In genomic region chr15:63500453-63500852, GRCm38 (mm10) we compare ENCODE assay signal across 14 mouse cellular contexts.
DNase-seq lines count a peak whose midpoint lies in the region; ATAC-seq and TF ChIP-seq lines count a peak whose summit lies in the region.
"Had no signal": no experiment of that assay in that cellular context is flagged by ENCODE, and none has a peak within 500 bp of the region (broad histone marks: within the 10 kb centered on the region; RNA-seq: fewer than 3 reads in every experiment).

No protein-coding gene starts in this region.

- no peaks in the 10 kb centered on the region for H3K27me3 ChIP-seq in kidney, embryonic 16.5 days (ENCODE audit: insufficient read depth, low read length)
- H3K27me3 ChIP-seq in liver, postnatal 0 days (ENCODE audit: insufficient read depth, low read length), result no peaks in the 10 kb centered on the region
- H3K27me3 ChIP-seq in intestine, embryonic 16.5 days (replicated peaks; ENCODE audit: control insufficient read depth, insufficient read depth, low read length), result no peaks in the 10 kb centered on the region
- H3K27me3 ChIP-seq: limb, embryonic 13.5 days; midbrain, embryonic 13.5 days had no signal

- H3K9me3 ChIP-seq in kidney, embryonic 16.5 days (ENCODE audit: low read length), result no peaks in the 10 kb centered on the region
- H3K9me3 ChIP-seq in liver, postnatal 0 days (ENCODE audit: low read length), result no peaks in the 10 kb centered on the region
- H3K9me3 ChIP-seq in intestine, embryonic 16.5 days (ENCODE audit: control insufficient read depth, low read length), result no peaks in the 10 kb centered on the region
- H3K9me3 ChIP-seq: limb, embryonic 13.5 days; midbrain, embryonic 13.5 days had no signal

- 33% methylated on average over 1 of the region's 1 CpGs for WGBS in kidney, embryonic 16.5 days
- WGBS in liver, postnatal 0 days (ENCODE audit: insufficient replicate concordance), result 30% methylated on average over 1 of the region's 1 CpGs
- 79% methylated on average over 1 of the region's 1 CpGs for WGBS in intestine, embryonic 16.5 days

- TF ChIP-seq CTCF in liver, postnatal 0 days (IDR thresholded peaks at IDR 0.05; ENCODE audit: low read depth), result no peak

- peak; percentile 54; the same call in 1 of the 2 replicates for ATAC-seq in kidney, embryonic 16.5 days (ENCODE audit: low FRiP score, low TSS enrichment)
- ATAC-seq in liver, postnatal 0 days, result peak; percentile 65
- no peak for ATAC-seq in erythroblast, adult 5-6 weeks (replicated peaks; ENCODE audit: low FRiP score, poor library complexity, severe bottlenecking)
- ATAC-seq in intestine, embryonic 16.5 days, result no peak
- ATAC-seq: midbrain, embryonic 13.5 days had no signal

- H3K27ac ChIP-seq in kidney, embryonic 16.5 days (ENCODE audit: low read length), result no peak overlapping the region
- no peak overlapping the region; the same call in 1 of the 2 replicates for H3K27ac ChIP-seq in liver, postnatal 0 days (ENCODE audit: low read depth)
- H3K27ac ChIP-seq in intestine, embryonic 16.5 days (ENCODE audit: low read length), result no peak overlapping the region
- H3K27ac ChIP-seq: limb, embryonic 13.5 days; midbrain, embryonic 13.5 days had no signal

- no peaks in the 10 kb centered on the region for H3K36me3 ChIP-seq in kidney, embryonic 16.5 days (ENCODE audit: insufficient read depth, low read length)
- no peaks in the 10 kb centered on the region for H3K36me3 ChIP-seq in liver, postnatal 0 days (replicated peaks; ENCODE audit: insufficient read depth, low read length)
- H3K36me3 ChIP-seq in intestine, embryonic 16.5 days (ENCODE audit: control insufficient read depth, insufficient read depth, low read length), result no peaks in the 10 kb centered on the region
- H3K36me3 ChIP-seq: limb, embryonic 13.5 days; midbrain, embryonic 13.5 days had no signal

- no peak overlapping the region for H3K4me2 ChIP-seq in kidney, embryonic 16.5 days (replicated peaks; ENCODE audit: low read depth, low read length)
- no peak overlapping the region for H3K4me2 ChIP-seq in liver, postnatal 0 days (ENCODE audit: low read depth, low read length)
- H3K4me2 ChIP-seq in intestine, embryonic 16.5 days (ENCODE audit: low read depth, low read length), result no peak overlapping the region
- H3K4me2 ChIP-seq: limb, embryonic 13.5 days; midbrain, embryonic 13.5 days had no signal

- no peak overlapping the region for H3K4me3 ChIP-seq in kidney, embryonic 16.5 days (ENCODE audit: low read length)
- no peak overlapping the region for H3K4me3 ChIP-seq in liver, postnatal 0 days (ENCODE audit: low read depth, low read length)
- H3K4me3 ChIP-seq in intestine, embryonic 16.5 days (ENCODE audit: low read length), result no peak overlapping the region
- H3K4me3 ChIP-seq: erythroblast, embryonic 14.5 days; limb, embryonic 13.5 days; midbrain, embryonic 13.5 days had no signal

- no peaks in the 10 kb centered on the region for H3K4me1 ChIP-seq in kidney, embryonic 16.5 days (ENCODE audit: insufficient read depth, low read length)
- no peaks in the 10 kb centered on the region; the same call in 1 of the 2 replicates for H3K4me1 ChIP-seq in liver, postnatal 0 days (ENCODE audit: insufficient read depth)
- H3K4me1 ChIP-seq in intestine, embryonic 16.5 days (ENCODE audit: control insufficient read depth, insufficient read depth, low read length), result no peaks in the 10 kb centered on the region
- H3K4me1 ChIP-seq: limb, embryonic 13.5 days; midbrain, embryonic 13.5 days had no signal

- TF ChIP-seq EP300 in liver, postnatal 0 days (IDR thresholded peaks at IDR 0.05; ENCODE audit: low read depth), result peak; percentile 57; the same call in 1 of the 2 replicates

- peak; percentile 3 for DNase-seq in adrenal gland, postnatal 10 days
- no peak for DNase-seq in adrenal gland, postnatal 14 days
- DNase-seq in kidney, postnatal 4 days, result no peak
- DNase-seq in brain, adult 2 months (ENCODE audit: low read depth, low spot score), result peak; percentile 18
- DNase-seq in liver, postnatal 0 days, result no peak
- DNase-seq: adrenal gland, adult 2 months; cerebellum, postnatal 25 days; gastrocnemius, postnatal 36 days had no signal

- no peak overlapping the region for H3K9ac ChIP-seq in kidney, embryonic 16.5 days (replicated peaks; ENCODE audit: low read length)
- H3K9ac ChIP-seq in liver, postnatal 0 days (replicated peaks), result no peak overlapping the region
- no peak overlapping the region for H3K9ac ChIP-seq in intestine, embryonic 16.5 days (ENCODE audit: low read depth, low read length)
- H3K9ac ChIP-seq: limb, embryonic 13.5 days; midbrain, embryonic 13.5 days had no signal

Comparison
In these comparisons a context has a peak if more than half of its experiments do, and no peak if none do; other contexts are left out.
1. DNase-seq: peak in adrenal gland, postnatal 10 days (single experiment) and brain, adult 2 months (single experiment); none in adrenal gland, postnatal 14 days (single experiment), kidney, postnatal 4 days (0 of 2) and liver, postnatal 0 days (single experiment).
2. ATAC-seq: peak in kidney, embryonic 16.5 days (single experiment) and liver, postnatal 0 days (single experiment); none in erythroblast, adult 5-6 weeks (single experiment) and intestine, embryonic 16.5 days (single experiment).